Mouse (Mus musculus): Measurements from ENCODE around the gene Sycn. TPM values are rescaled to one million over a fixed set of nuclear protein-coding genes. Genes with fewer than 3 reads are reported as not detected.

Sycn gene
- polyA plus RNA-seq (2012; ENCODE audit: low replicate concordance), result not detected in 2 replicates

DNA sequence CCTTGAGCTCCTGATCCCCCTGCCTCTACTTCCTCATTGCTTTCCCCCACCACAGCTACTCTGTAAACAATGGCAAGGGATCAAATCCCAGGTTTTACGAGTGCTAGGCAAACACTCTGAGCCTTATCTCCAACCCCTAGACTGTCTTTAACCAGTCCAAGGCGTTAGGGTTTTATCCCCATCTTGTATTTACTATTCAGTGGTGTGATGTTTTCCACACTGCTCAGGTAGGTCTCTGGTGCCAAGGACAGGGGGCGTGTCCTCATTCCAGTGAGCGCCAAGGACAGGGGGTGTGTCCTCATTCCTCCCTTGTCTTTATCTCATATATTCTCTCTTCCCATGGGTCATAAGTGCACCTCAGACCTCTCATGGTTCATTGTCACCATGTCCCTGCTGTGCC, at the start of gene Sycn:
Gene Sycn (plus strand): TSS at position 360 of the 400 bp plus-strand sequence.

DNA sequence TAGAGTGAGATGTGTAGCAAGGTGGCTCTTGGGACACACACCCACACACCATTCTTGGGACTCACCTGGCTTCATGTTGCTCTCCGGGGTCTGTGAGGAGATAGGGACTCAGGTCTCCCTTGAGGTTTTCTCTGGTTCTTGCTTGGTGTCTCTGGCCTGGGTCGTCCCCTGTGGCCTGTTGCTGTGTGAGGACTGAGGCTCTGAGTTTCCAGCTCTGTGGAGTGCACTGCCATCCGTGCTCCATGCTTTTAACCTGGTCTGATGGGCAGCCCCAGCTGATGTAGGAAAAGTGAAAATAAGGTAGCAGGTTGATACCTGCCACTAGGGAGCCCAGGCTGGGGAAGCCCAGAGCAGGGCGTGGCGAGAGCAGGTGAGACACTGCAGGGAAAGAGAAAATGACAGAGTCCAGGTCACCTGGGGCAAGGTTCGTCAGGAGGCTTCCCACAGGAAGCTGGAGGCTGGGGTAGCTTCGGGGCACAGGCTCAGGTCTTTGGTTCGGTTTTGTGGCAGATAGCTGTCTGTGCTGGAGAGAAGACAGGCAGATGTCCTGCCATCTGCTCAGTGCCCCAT, 30.2 kb upstream of the Sycn start, which contains the start of gene Ifnl2:
Gene Ifnl2 (minus strand): TSS at position 51 of the 570 bp plus-strand sequence.

DNA sequence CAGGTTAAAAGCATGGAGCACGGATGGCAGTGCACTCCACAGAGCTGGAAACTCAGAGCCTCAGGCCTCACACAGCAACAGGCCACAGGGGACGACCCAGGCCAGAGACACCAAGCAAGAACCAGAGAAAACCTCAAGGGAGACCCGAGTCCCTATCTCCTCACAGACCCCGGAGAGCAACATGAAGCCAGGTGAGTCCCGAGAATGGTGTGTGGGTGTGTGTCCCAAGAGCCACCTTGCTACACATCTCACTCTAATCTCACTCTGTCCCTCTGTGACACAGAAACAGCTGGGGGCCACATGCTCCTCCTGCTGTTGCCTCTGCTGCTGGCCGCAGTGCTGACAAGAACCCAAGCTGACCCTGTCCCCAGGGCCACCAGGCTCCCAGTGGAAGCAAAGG, 18.1 kb upstream of the Sycn start, which contains the start of gene Ifnl3:
Gene Ifnl3 (plus strand): TSS at position 301 of the 400 bp plus-strand sequence.

DNA sequence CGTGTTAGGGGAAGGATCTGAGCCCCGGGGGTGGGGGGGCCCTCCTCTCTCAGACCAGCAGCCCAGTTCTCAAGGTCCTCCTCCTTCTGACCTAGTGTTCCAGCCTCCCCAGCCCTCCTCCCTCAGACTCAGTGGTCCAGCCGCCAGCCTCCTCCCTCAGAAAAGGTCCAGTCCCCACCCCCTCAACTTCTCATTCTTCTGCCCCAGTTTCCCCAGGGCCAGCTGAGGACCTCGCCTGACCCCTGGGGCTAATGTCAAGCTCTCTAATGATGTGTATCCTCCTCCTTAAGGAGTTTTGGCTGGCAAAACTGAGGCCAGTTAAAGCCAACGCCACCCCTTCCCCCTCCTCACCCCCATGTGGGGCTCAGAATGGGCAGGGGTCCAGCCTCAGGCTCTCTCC, 6.5 kb downstream of the Sycn start, which contains the start of gene Nccrp1:
Gene Nccrp1 (minus strand): TSS at position 101 of the 400 bp plus-strand sequence.

Other genes starting within 250 kb of the Sycn start
- not detected in 2 replicates for gene Selenov, start 249.7 kb upstream of the Sycn start, polyA plus RNA-seq (2012; ENCODE audit: low replicate concordance)
- gene Dll3, start 238.6 kb upstream of the Sycn start, polyA plus RNA-seq (2012; ENCODE audit: low replicate concordance), result 0.29 and 0.88 TPM in 2 replicates
- 282 and 375 TPM in 2 replicates for gene Timm50, start 228.8 kb upstream of the Sycn start, polyA plus RNA-seq (2012; ENCODE audit: low replicate concordance)
- 77.8 and 132 TPM in 2 replicates for gene Supt5, start 202.1 kb upstream of the Sycn start, polyA plus RNA-seq (2012; ENCODE audit: low replicate concordance)
- 186 and 1,166 TPM in 2 replicates for gene Rps16, start 190.2 kb upstream of the Sycn start, polyA plus RNA-seq (2012; ENCODE audit: low replicate concordance)
- gene Plekhg2, start 168.3 kb upstream of the Sycn start, polyA plus RNA-seq (2012; ENCODE audit: low replicate concordance), result 33.7 and 46.3 TPM in 2 replicates
- 121 and 173 TPM in 2 replicates for gene Zfp36, start 160.6 kb upstream of the Sycn start, polyA plus RNA-seq (2012; ENCODE audit: low replicate concordance)
- 11.5 and 21.2 TPM in 2 replicates for gene Med29, start 148.2 kb upstream of the Sycn start, polyA plus RNA-seq (2012; ENCODE audit: low replicate concordance)
- 69.3 and 112 TPM in 2 replicates for gene Paf1, start 147.9 kb upstream of the Sycn start, polyA plus RNA-seq (2012; ENCODE audit: low replicate concordance)
- gene Gmfg, start 103.4 kb upstream of the Sycn start, polyA plus RNA-seq (2012; ENCODE audit: low replicate concordance), result 0.46 and 2.5 TPM in 2 replicates
- gene Lrfn1, start 88.9 kb upstream of the Sycn start, polyA plus RNA-seq (2012; ENCODE audit: low replicate concordance), result 0.54 and 0.84 TPM in 2 replicates
- not detected in 2 replicates for gene Ifnl2, start 30.4 kb upstream of the Sycn start, polyA plus RNA-seq (2012; ENCODE audit: low replicate concordance)
- gene Ifnl3, start 18.0 kb upstream of the Sycn start, polyA plus RNA-seq (2012; ENCODE audit: low replicate concordance), result not detected in 2 replicates
- 0.15 and 0.30 TPM in 2 replicates for gene Nccrp1, start 6.4 kb downstream of the Sycn start, polyA plus RNA-seq (2012; ENCODE audit: low replicate concordance)
- gene Samd4b, start 57.3 kb downstream of the Sycn start, polyA plus RNA-seq (2012; ENCODE audit: low replicate concordance), result 121 and 137 TPM in 2 replicates
- gene Pak4, start 57.3 kb downstream of the Sycn start, polyA plus RNA-seq (2012; ENCODE audit: low replicate concordance), result 59.1 and 63.0 TPM in 2 replicates
- gene Acp7, start 90.4 kb downstream of the Sycn start, polyA plus RNA-seq (2012; ENCODE audit: low replicate concordance), result not detected in 2 replicates
- 0.26 TPM in 2 replicates for gene Fbxo27, start 152.0 kb downstream of the Sycn start, polyA plus RNA-seq (2012; ENCODE audit: low replicate concordance)
- gene Fbxo17, start 175.9 kb downstream of the Sycn start, polyA plus RNA-seq (2012; ENCODE audit: low replicate concordance), result 0.34 and 0.60 TPM in 2 replicates
- 270 and 504 TPM in 2 replicates for gene Mrps12, start 200.9 kb downstream of the Sycn start, polyA plus RNA-seq (2012; ENCODE audit: low replicate concordance)
- 52.8 and 59.0 TPM in 2 replicates for gene Sars2, start 201.1 kb downstream of the Sycn start, polyA plus RNA-seq (2012; ENCODE audit: low replicate concordance)
- 0.23 TPM in 1 of 2 replicates, not detected in the other for gene Ccer2, start 215.3 kb downstream of the Sycn start, polyA plus RNA-seq (2012; ENCODE audit: low replicate concordance)
- 114 and 160 TPM in 2 replicates for gene Sirt2, start 225.8 kb downstream of the Sycn start, polyA plus RNA-seq (2012; ENCODE audit: low replicate concordance)
- 136 and 205 TPM in 2 replicates for gene Nfkbib, start 226.6 kb downstream of the Sycn start, polyA plus RNA-seq (2012; ENCODE audit: low replicate concordance)
- gene Rinl, start 248.1 kb downstream of the Sycn start, polyA plus RNA-seq (2012; ENCODE audit: low replicate concordance), result 96.6 and 114 TPM in 2 replicates